ENCODE assay signal across 8 mouse cellular contexts in genomic region chr15:8568645-8569528, GRCm38 (mm10). TPM values are rescaled to one million over a fixed set of nuclear protein-coding genes. Genes with fewer than 3 reads are reported as not detected.
DNase-seq lines count a peak whose midpoint lies in the region; ATAC-seq lines count a peak whose summit lies in the region.

No protein-coding gene starts in this region.

- H3K27ac ChIP-seq in forebrain, embryonic 11.5 days (ENCODE audit: low read depth, low read length), result no peak overlapping the region
- H3K27ac ChIP-seq in heart, embryonic 15.5 days, result peak overlapping the region; percentile 73
- H3K27ac ChIP-seq in liver, embryonic 13.5 days, result no peak overlapping the region
- peak overlapping the region; percentile 93 for H3K27ac ChIP-seq in stomach, embryonic 14.5 days (ENCODE audit: low read length)

- H3K4me2 ChIP-seq in forebrain, embryonic 11.5 days (ENCODE audit: low read depth, low read length, severe bottlenecking), result peak overlapping the region; percentile 96
- peak overlapping the region; percentile 96 for H3K4me2 ChIP-seq in heart, embryonic 15.5 days
- peak overlapping the region; percentile 86 for H3K4me2 ChIP-seq in liver, embryonic 13.5 days
- H3K4me2 ChIP-seq in stomach, embryonic 14.5 days (replicated peaks; ENCODE audit: low read depth, low read length), result peak overlapping the region; percentile 82

- ATAC-seq in CD4-positive, CD25-positive, alpha-beta regulatory T cell, adult 4 months, result peak; percentile 60
- ATAC-seq in forebrain, embryonic 11.5 days (replicated peaks; ENCODE audit: low FRiP score), result peak; percentile 93
- peak; percentile 78 for ATAC-seq in heart, embryonic 15.5 days (replicated peaks; ENCODE audit: insufficient number of reproducible peaks, insufficient read depth, low FRiP score, low read depth)
- peak; percentile 71 for ATAC-seq in liver, embryonic 13.5 days (ENCODE audit: low read depth)
- peak; percentile 90 for ATAC-seq in stomach, embryonic 14.5 days (ENCODE audit: insufficient number of reproducible peaks, insufficient read depth, low FRiP score, low read depth)

- H3K27me3 ChIP-seq in forebrain, embryonic 11.5 days (ENCODE audit: control insufficient read depth, insufficient read depth, low read length), result peaks cover 5% of the 10 kb centered on the region; the same call in 1 of the 2 replicates
- peaks cover 10% of the 10 kb centered on the region for H3K27me3 ChIP-seq in heart, embryonic 15.5 days
- peaks cover 27% of the 10 kb centered on the region for H3K27me3 ChIP-seq in liver, embryonic 13.5 days
- H3K27me3 ChIP-seq in stomach, embryonic 14.5 days (ENCODE audit: control insufficient read depth, insufficient read depth, low read length), result no peaks in the 10 kb centered on the region

- WGBS in forebrain, embryonic 11.5 days, result under 1% methylated on average over 61 of the region's 61 CpGs
- WGBS in heart, embryonic 15.5 days, result under 1% methylated on average over 61 of the region's 61 CpGs
- 1% methylated on average over 60 of the region's 61 CpGs for WGBS in liver, embryonic 13.5 days (ENCODE audit: insufficient replicate concordance)
- under 1% methylated on average over 56 of the region's 61 CpGs for WGBS in stomach, embryonic 14.5 days

- H3K4me1 ChIP-seq in forebrain, embryonic 11.5 days (replicated peaks; ENCODE audit: control insufficient read depth, insufficient read depth, low read length), result peaks cover 6% of the 10 kb centered on the region
- peaks cover 11% of the 10 kb centered on the region for H3K4me1 ChIP-seq in heart, embryonic 15.5 days (replicated peaks)
- H3K4me1 ChIP-seq in liver, embryonic 13.5 days (replicated peaks), result peaks cover 16% of the 10 kb centered on the region
- no peaks in the 10 kb centered on the region for H3K4me1 ChIP-seq in stomach, embryonic 14.5 days (ENCODE audit: control insufficient read depth, insufficient read depth, low read length)

- no peaks in the 10 kb centered on the region for H3K36me3 ChIP-seq in forebrain, embryonic 11.5 days (ENCODE audit: control insufficient read depth, insufficient read depth, low read length)
- H3K36me3 ChIP-seq in heart, embryonic 15.5 days, result no peaks in the 10 kb centered on the region
- no peaks in the 10 kb centered on the region for H3K36me3 ChIP-seq in liver, embryonic 13.5 days
- H3K36me3 ChIP-seq in stomach, embryonic 14.5 days (ENCODE audit: control insufficient read depth, insufficient read depth, low read length), result no peaks in the 10 kb centered on the region

- H3K4me3 ChIP-seq in forebrain, embryonic 11.5 days (ENCODE audit: low read depth, low read length), result peak overlapping the region; percentile 56
- peak overlapping the region; percentile 68 for H3K4me3 ChIP-seq in heart, embryonic 15.5 days
- H3K4me3 ChIP-seq in liver, embryonic 13.5 days (replicated peaks), result peak overlapping the region; percentile 61
- peak overlapping the region; percentile 53 for H3K4me3 ChIP-seq in stomach, embryonic 14.5 days (ENCODE audit: low read depth, low read length)

- H3K9ac ChIP-seq in forebrain, embryonic 11.5 days (ENCODE audit: low read length), result peak overlapping the region; percentile 61
- H3K9ac ChIP-seq in heart, embryonic 15.5 days, result peak overlapping the region; percentile 55
- peak overlapping the region; percentile 53 for H3K9ac ChIP-seq in liver, embryonic 13.5 days
- peak overlapping the region; percentile 22; the same call in 1 of the 2 replicates for H3K9ac ChIP-seq in stomach, embryonic 14.5 days (replicated peaks; ENCODE audit: low read depth, low read length)

- H3K9me3 ChIP-seq in forebrain, embryonic 11.5 days (ENCODE audit: control insufficient read depth, low read length), result no peaks in the 10 kb centered on the region
- no peaks in the 10 kb centered on the region for H3K9me3 ChIP-seq in heart, embryonic 15.5 days (replicated peaks)
- H3K9me3 ChIP-seq in liver, embryonic 13.5 days (replicated peaks), result no peaks in the 10 kb centered on the region
- no peaks in the 10 kb centered on the region for H3K9me3 ChIP-seq in stomach, embryonic 14.5 days (ENCODE audit: control insufficient read depth, low read depth, low read length)

- DNase-seq in brain, embryonic 18.5 days (ENCODE audit: low read depth, low spot score), result peak; percentile 69
- DNase-seq in forebrain, embryonic 11.5 days (ENCODE audit: low spot score), result peak; percentile 90
- peak; percentile 86 to 93 for DNase-seq in kidney, postnatal 25 days
- DNase-seq in liver, embryonic 13.5 days, result peak; percentile 57
- DNase-seq in natural killer cell, adult 2 months (ENCODE audit: low spot score in 2 of 2), result peak; percentile 39 to 81

RNA-seq across cellular contexts. Expression of gene Gm2310, which starts 49.1 kb away (rescaled TPM):
- polyA plus RNA-seq in CD4-positive, CD25-positive, alpha-beta regulatory T cell, adult 4 months (2017; shearing (Covaris generic)), result under 1 TPM in 1 of 2 experiments, not detected in 1; 0.96 TPM
- not detected in 2 replicates for polyA plus RNA-seq in forebrain, embryonic 11.5 days (2014; fragmentation: Nextera tagmentation; extraction: Ambion mirVana)
- not detected in 2 replicates for polyA plus RNA-seq in heart, embryonic 15.5 days (2015; fragmentation: Nextera tagmentation; extraction: Ambion mirVana)
- not detected in 2 replicates for polyA plus RNA-seq in liver, embryonic 13.5 days (2015; fragmentation: Nextera tagmentation; extraction: Ambion mirVana)
- not detected in 2 replicates for polyA plus RNA-seq in stomach, embryonic 14.5 days (2014; fragmentation: Nextera tagmentation; extraction: Ambion mirVana)

Comparison
In these comparisons a context has a peak if more than half of its experiments do, and no peak if none do; other contexts are left out.
1. H3K27ac ChIP-seq: peak in heart, embryonic 15.5 days (single experiment) and stomach, embryonic 14.5 days (single experiment); none in forebrain, embryonic 11.5 days (single experiment) and liver, embryonic 13.5 days (single experiment).
2. Peak in every context shown above with its lines, with median percentiles within 50 percentile points of each other: ATAC-seq, DNase-seq, H3K4me2 ChIP-seq, H3K4me3 ChIP-seq and H3K9ac ChIP-seq.